Mouse (Mus musculus): ENCODE measurements at regions not wholly inside any gene's neighbourhood (a gene's known extent, or its start where the extent isn't known, plus 50 kb on each side); places are given as distances from the start of the nearest gene placed in this dataset.
A peak's percentile ranks its signal among the peaks of the same experiment; 100 is the strongest.

DNA sequence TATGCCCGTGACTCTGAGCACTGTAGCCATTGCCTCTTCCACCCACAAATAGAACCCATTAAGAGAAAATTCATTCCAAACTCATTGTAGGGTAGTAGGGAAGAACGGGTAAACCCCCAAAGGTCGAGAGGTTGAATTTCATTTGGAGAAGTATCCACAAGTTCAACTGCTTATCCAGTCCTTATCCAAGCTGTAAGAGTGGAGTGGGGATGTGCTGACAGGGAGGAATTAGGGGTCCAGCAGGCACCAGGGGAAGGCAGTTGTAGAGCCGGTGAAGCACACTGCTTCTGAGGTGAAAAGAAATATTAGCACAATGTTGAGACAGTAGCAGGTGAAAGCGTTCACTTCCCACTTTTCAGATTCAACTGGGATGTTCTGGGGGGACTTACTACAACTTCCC is 71.7 kb upstream of the Hand2 start:
- no peaks in the 10 kb centered on the region for H3K27me3 ChIP-seq (ENCODE audit: control insufficient read depth, insufficient read depth, low read length)
- H3K36me3 ChIP-seq (ENCODE audit: control insufficient read depth, insufficient read depth) = no peaks in the 10 kb centered on the region
- no peak overlapping the region for H3K9ac ChIP-seq (ENCODE audit: low read length)
- H3K4me3 ChIP-seq (ENCODE audit: low read length) = no peak overlapping the region
- WGBS = 27% methylated on average over 5 of the region's 5 CpGs
- no peaks in the 10 kb centered on the region for H3K9me3 ChIP-seq (replicated peaks; ENCODE audit: control insufficient read depth, low read length)
- peak; percentile 69; the same call in 1 of the 2 replicates for ATAC-seq (replicated peaks; ENCODE audit: extremely low read depth, insufficient read depth, low FRiP score)
- peak overlapping the region; percentile 13; the same call in 1 of the 2 replicates for H3K4me2 ChIP-seq (ENCODE audit: low read depth, low read length)
- H3K27ac ChIP-seq (ENCODE audit: low read length) = no peak overlapping the region; the same call in 1 of the 2 replicates
- peaks cover 11% of the 10 kb centered on the region for H3K4me1 ChIP-seq (ENCODE audit: control insufficient read depth, insufficient read depth, low read length)
